Mouse (Mus musculus) CH12.LX (cell line): ENCODE measurements around the gene Myo1a. TPM values are rescaled to one million over a fixed set of nuclear protein-coding genes. Genes with fewer than 3 reads are reported as not detected.

ENCODE experiments used
- DNase-seq: peaks from one replicate; pipeline ENCODE4 v3.0.0-alpha.2; 2013; ENCODE audit errors: extremely low read depth
- H3K27ac ChIP-seq: 2 replicates; pipeline ENCODE4 v1.5.1; 2012; ENCODE audit warnings: low read depth, mild to moderate bottlenecking, control low read depth, moderate library complexity; ENCODE audit not compliant: insufficient read depth
- H3K27me3 ChIP-seq: replicated peaks from 2 replicates; pipeline ENCODE3; 2012; ENCODE audit warnings: inconsistent platforms
- H3K36me3 ChIP-seq, 2 experiments: replicated peaks in 1 of 2; 2 replicates each; pipeline versions ENCODE3 to v1.6.1; 2012; ENCODE audit warnings: inconsistent platforms in 1 of 2, low read length in 1 of 2, mild to moderate bottlenecking in 1 of 2, mixed read lengths in 1 of 2, moderate library complexity in 1 of 2; ENCODE audit not compliant: control insufficient read depth in 1 of 2, insufficient read depth in 1 of 2
- H3K4me1 ChIP-seq, 2 experiments: 2 replicates each; pipeline ENCODE4 v1.6.1; 2012; ENCODE audit warnings: inconsistent platforms in 1 of 2, moderate library complexity in 1 of 2; ENCODE audit not compliant: insufficient read depth in 2 of 2, control insufficient read depth in 1 of 2
- H3K4me2 ChIP-seq: 2 replicates; pipeline ENCODE4 v1.6.1; 2012; ENCODE audit warnings: low read depth, mild to moderate bottlenecking, control low read depth; ENCODE audit not compliant: poor library complexity, insufficient read depth, severe bottlenecking
- H3K4me3 ChIP-seq, 3 experiments: fragments of 150-350 bp in 1 of 3; sonication (generic) in 1 of 3; replicated peaks in 1 of 3; 2 replicates each; pipeline versions ENCODE3 to v1.5.1; 2011 to 2012; ENCODE audit warnings: low read depth in 2 of 3, low read length in 2 of 3, mild to moderate bottlenecking in 2 of 3, moderate library complexity in 2 of 3, control low read depth in 1 of 3, improper control_type of control experiment in 1 of 3, inconsistent platforms in 1 of 3, mixed read lengths in 1 of 3; ENCODE audit not compliant: poor library complexity in 1 of 3
- H3K79me2 ChIP-seq: replicated peaks from 2 replicates; pipeline ENCODE4 v1.6.1; 2012; ENCODE audit warnings: mild to moderate bottlenecking, moderate library complexity; ENCODE audit not compliant: control insufficient read depth, poor library complexity, insufficient read depth, severe bottlenecking; ENCODE audit errors: extremely low read depth
- H3K9ac ChIP-seq: 2 replicates; pipeline ENCODE4 v1.6.1; 2012; ENCODE audit warnings: low read depth, mild to moderate bottlenecking, control low read depth, moderate library complexity; ENCODE audit not compliant: insufficient read depth
- H3K9me3 ChIP-seq: replicated peaks from 2 replicates; pipeline ENCODE3; 2012; ENCODE audit warnings: low read length, inconsistent platforms, mixed read lengths
- BHLHE40 ChIP-seq: IDR thresholded peaks from 2 replicates; pipeline ENCODE4 v1.6.1; 2011; ENCODE audit warnings: mild to moderate bottlenecking, low read depth, low read length, improper control_type of control experiment
- CHD1 ChIP-seq: IDR thresholded peaks from 2 replicates; pipeline ENCODE4 v1.6.1; 2012; ENCODE audit warnings: low read depth, low read length, improper control_type of control experiment, inconsistent platforms
- CTCF ChIP-seq, 2 experiments: IDR thresholded peaks in 1 of 2; conservative IDR thresholded peaks in 1 of 2; 2 replicates each; pipeline ENCODE4 v1.5.1; 2011 to 2012; ENCODE audit warnings: low read depth in 2 of 2, low read length in 2 of 2, improper control_type of control experiment in 1 of 2, inconsistent platforms in 1 of 2, mild to moderate bottlenecking in 1 of 2, moderate library complexity in 1 of 2
- ELF1 ChIP-seq: IDR thresholded peaks from 2 replicates; pipeline ENCODE4 v1.6.1; 2014; ENCODE audit warnings: low read depth, mild to moderate bottlenecking, inconsistent platforms, low read length, improper control_type of control experiment
- EP300 ChIP-seq: IDR thresholded peaks from 2 replicates; pipeline ENCODE4 v1.6.1; 2011; ENCODE audit warnings: low read length, improper control_type of control experiment
- HCFC1 ChIP-seq: IDR thresholded peaks from 2 replicates; pipeline ENCODE4 v1.6.1; 2012; ENCODE audit warnings: low read depth, mild to moderate bottlenecking, inconsistent platforms, low read length, improper control_type of control experiment
- JUN ChIP-seq: IDR thresholded peaks from 2 replicates; pipeline ENCODE4 v1.6.1; 2011; ENCODE audit warnings: low read depth, mild to moderate bottlenecking, low read length, improper control_type of control experiment, moderate library complexity; ENCODE audit not compliant: insufficient read depth
- JUND ChIP-seq: conservative IDR thresholded peaks from 2 replicates; pipeline ENCODE4 v1.6.1; 2011; ENCODE audit warnings: low read depth, low read length, improper control_type of control experiment
- KAT2A ChIP-seq: IDR thresholded peaks from 2 replicates; pipeline ENCODE4 v1.6.1; 2012; ENCODE audit warnings: low read length, improper control_type of control experiment, inconsistent platforms; ENCODE audit not compliant: insufficient replicate concordance
- MAFK ChIP-seq: IDR thresholded peaks from 2 replicates; pipeline ENCODE4 v1.6.1; 2011; ENCODE audit warnings: low read length, improper control_type of control experiment; ENCODE audit not compliant: insufficient replicate concordance
- MAX ChIP-seq: IDR thresholded peaks from 2 replicates; pipeline ENCODE4 v1.6.1; 2011; ENCODE audit warnings: low read length, improper control_type of control experiment
- MAZ ChIP-seq: IDR thresholded peaks from 2 replicates; pipeline ENCODE4 v1.6.1; 2012; ENCODE audit warnings: low read depth, mild to moderate bottlenecking, inconsistent platforms, low read length, improper control_type of control experiment, moderate library complexity
- MEF2A ChIP-seq: IDR thresholded peaks from 2 replicates; pipeline ENCODE4 v1.6.1; 2014; ENCODE audit warnings: low read depth, mild to moderate bottlenecking, inconsistent platforms, low read length, improper control_type of control experiment, borderline replicate concordance
- MXI1 ChIP-seq: IDR thresholded peaks from 2 replicates; pipeline ENCODE4 v1.6.1; 2011; ENCODE audit warnings: mild to moderate bottlenecking, low read depth, low read length, improper control_type of control experiment
- NRF1 ChIP-seq: IDR thresholded peaks from 2 replicates; pipeline ENCODE4 v1.6.1; 2014; ENCODE audit warnings: low read depth, mild to moderate bottlenecking, inconsistent platforms, low read length, improper control_type of control experiment, moderate library complexity
- POLR2A ChIP-seq: IDR thresholded peaks from 2 replicates; pipeline ENCODE4 v1.6.1; 2011; ENCODE audit warnings: low read depth, mild to moderate bottlenecking, improper control_type of control experiment, low read length
- POLR2AphosphoS2 ChIP-seq: IDR thresholded peaks from 2 replicates; pipeline ENCODE4 v1.6.1; 2011; ENCODE audit warnings: low read depth, low read length, improper control_type of control experiment
- RAD21 ChIP-seq: IDR thresholded peaks from 2 replicates; pipeline ENCODE4 v1.6.1; 2011; ENCODE audit warnings: low read depth, mild to moderate bottlenecking, low read length, improper control_type of control experiment, moderate library complexity
- SIN3A ChIP-seq: IDR thresholded peaks from 2 replicates; pipeline ENCODE4 v1.6.1; 2012; ENCODE audit warnings: low read length, improper control_type of control experiment, inconsistent platforms
- SMC3 ChIP-seq: IDR thresholded peaks from 2 replicates; pipeline ENCODE4 v1.6.1; 2011; ENCODE audit warnings: low read depth, low read length, improper control_type of control experiment
- TBP ChIP-seq: conservative IDR thresholded peaks from 2 replicates; pipeline ENCODE4 v1.6.1; 2011; ENCODE audit warnings: low read depth, low read length, improper control_type of control experiment
- TCF12 ChIP-seq: IDR thresholded peaks from 2 replicates; pipeline ENCODE4 v1.6.1; 2014; ENCODE audit warnings: low read depth, mild to moderate bottlenecking, inconsistent platforms, low read length, improper control_type of control experiment
- UBTF ChIP-seq: IDR thresholded peaks from 2 replicates; pipeline ENCODE4 v1.6.1; 2012; ENCODE audit warnings: low read depth, mild to moderate bottlenecking, inconsistent platforms, low read length, improper control_type of control experiment, moderate library complexity
- USF1 ChIP-seq: IDR thresholded peaks from 2 replicates; pipeline ENCODE4 v1.6.1; 2014; ENCODE audit warnings: low read depth, mild to moderate bottlenecking, inconsistent platforms, low read length, improper control_type of control experiment
- USF2 ChIP-seq: conservative IDR thresholded peaks from 2 replicates; pipeline ENCODE4 v1.6.1; 2011; ENCODE audit warnings: low read depth, low read length, improper control_type of control experiment
- ZC3H11A ChIP-seq: IDR thresholded peaks from 2 replicates; pipeline ENCODE4 v1.6.1; 2012; ENCODE audit warnings: low read depth, mild to moderate bottlenecking, inconsistent platforms, low read length, improper control_type of control experiment
- ZMIZ1 ChIP-seq: IDR thresholded peaks from 2 replicates; pipeline ENCODE4 v1.6.1; 2012; ENCODE audit warnings: low read depth, mild to moderate bottlenecking, inconsistent platforms, low read length, improper control_type of control experiment
- ZNF384 ChIP-seq: IDR thresholded peaks from 2 replicates; pipeline ENCODE4 v1.6.1; 2012; ENCODE audit warnings: low read depth, low read length, improper control_type of control experiment, inconsistent platforms
- dilution Hi-C: fragments of 300-500 bp; cut with MboI; formaldehyde crosslinking; loops from 2 replicates; pipeline ENCODE4 v1.14.3; 2020; ENCODE audit warnings: low sequenced_read_pairs; ENCODE audit not compliant: extremely low pct_unique_long_range_greater_than_20kb, extremely low pct_ligation_motif_present
- in situ Hi-C: fragments of 300-500 bp; cut with MboI; formaldehyde crosslinking; loops from 3 replicates; pipeline ENCODE4 v1.14.3; 2019; ENCODE audit warnings: low sequenced_read_pairs, low pct_ligation_motif_present, low pct_unique_long_range_greater_than_20kb, mixed read lengths
- polyA plus RNA-seq: library from polyadenylated mRNA; unstranded; fragments of >175 nt; gene quantifications from 2 replicates; pipeline ENCODE4 v1.2.1, GENCODE M21; 2012; ENCODE audit warnings: low read depth; ENCODE audit not compliant: insufficient read length
- total RNA-seq, 2 experiments: library from RNA; depleted of rRNA; stranded (reverse); fragments of 300-350 nt in 1 of 2; fragments of >200 nt in 1 of 2; gene quantifications; 2 replicates each; pipeline ENCODE4 v1.2.3; 2012 to 2014

The Myo1a gene
- total and polyA plus RNA-seq, 3 experiments = 0.08 to 2.3 (median 0.36) TPM

- peak; percentile 42 for DNase-seq
- Histone ChIP-seq H3K4me3 (peak overlapping the region in 2 of 3 experiments; percentile 10 to 43), H3K27me3 (peaks cover 16% of the 10 kb centered on the region), H3K9me3 (no peaks in the 10 kb centered on the region), H3K4me2 (peak overlapping the region; percentile 39; the same call in 1 of the 2 replicates), H3K27ac (no peak overlapping the region), H3K79me2 (peaks cover 5% of the 10 kb centered on the region; the same call in 1 of the 2 replicates), H3K4me1 (peaks cover 5 to 20% of the 10 kb centered on the region in 2 experiments; a peak in 2 of 4 replicates), H3K36me3 (peaks cover 21 to 22% of the 10 kb centered on the region in 2 experiments), H3K9ac (no peak overlapping the region)
- in situ Hi-C loops (loop anchor here (10.0 to 25.0 kb wide), 3 partner anchors 64 to 199 kb away; no protein-coding TSS in a partner anchor), dilution Hi-C loops (no loop called here)
- TF ChIP-seq POLR2AphosphoS2 = no peak
- TF ChIP-seq EP300 = no peak
- TF ChIP-seq RAD21 = peak; percentile 28
- TF ChIP-seq UBTF = no peak
- TF ChIP-seq USF1 = no peak
- peak; percentile 36 to 67 for TF ChIP-seq CTCF (conservative IDR thresholded peaks at IDR 0.05 in 1 of 2, IDR thresholded peaks at IDR 0.05 in 1 of 2; ENCODE audit: low read depth in 2 of 2, low read length in 2 of 2)
- TF ChIP-seq JUN = no peak
- no peak for TF ChIP-seq USF2
- TF ChIP-seq ZC3H11A = no peak
- TF ChIP-seq SMC3 = peak; percentile 41
- TF ChIP-seq ELF1 = no peak
- no peak for TF ChIP-seq KAT2A
- TF ChIP-seq TBP = no peak
Observed at GRCm38 (mm10) chr10:127738151-127738882, 33.3 kb downstream of the Myo1a start.

- H3K9me3 ChIP-seq = no peaks in the 10 kb centered on the region
- peaks cover 5% of the 10 kb centered on the region; the same call in 1 of the 2 replicates for H3K79me2 ChIP-seq
- peaks cover 5 to 20% of the 10 kb centered on the region in 2 experiments; a peak in 2 of 4 replicates for H3K4me1 ChIP-seq
- peak within 1 kb of the TSS; percentile 93 for H3K9ac ChIP-seq
- peaks cover 29 to 30% of the 10 kb centered on the region in 2 experiments for H3K36me3 ChIP-seq
- H3K4me2 ChIP-seq = peak within 1 kb of the TSS; percentile 51
- in situ Hi-C loops = loop anchor here (10.0 to 25.0 kb wide), 3 partner anchors 64 to 198 kb away; no protein-coding TSS in a partner anchor
- peaks cover 13% of the 10 kb centered on the region for H3K27me3 ChIP-seq
- no peak within 1 kb of the TSS for H3K27ac ChIP-seq
- dilution Hi-C loops = no loop called here
- peak; percentile 69 for DNase-seq
- H3K4me3 ChIP-seq = peak within 1 kb of the TSS; percentile 49 to 96 (median 83)
- TF ChIP-seq CHD1 (no peak), USF1 (no peak), ZMIZ1 (no peak), MXI1 (peak; percentile 33; the same call in 1 of the 2 replicates), RAD21 (no peak), ELF1 (no peak), HCFC1 (no peak), TCF12 (peak; percentile 37; the same call in 1 of the 2 replicates), SIN3A (peak; percentile 52; the same call in 1 of the 2 replicates), JUN (no peak), UBTF (peak; percentile 86; the same call in 1 of the 2 replicates), CTCF (conservative IDR thresholded peaks at IDR 0.05 in 1 of 2, IDR thresholded peaks at IDR 0.05 in 1 of 2; ENCODE audit: low read depth in 2 of 2, low read length in 2 of 2) (peak in 1 of 2 experiments; percentile 91; a peak in 2 of 4 replicates), SMC3 (peak; percentile 9; the same call in 1 of the 2 replicates), MAZ (0 out of 2 replicates have a peak, but pooled peaks have one; percentile 29), NRF1 (0 out of 2 replicates have a peak, but pooled peaks have one; percentile 26), MAX (no peak), ZC3H11A (no peak), BHLHE40 (no peak), MAFK (no peak), MEF2A (no peak), ZNF384 (no peak), POLR2A (peak; percentile 59; the same call in 1 of the 2 replicates), JUND (no peak)
Observed at GRCm38 (mm10) chr10:127739083-127739660, 34.2 kb downstream of the Myo1a start, which contains the start of gene Zbtb39. TSS of gene Zbtb39 (plus strand) at chr10:127739538.
